Mouse (Mus musculus) telencephalon, adult 2 months (tissue): ENCODE measurements around the gene Nrip1.

Experiments
- DNase-seq: peaks from one replicate; pipeline ENCODE4 v3.0.0-alpha.2; 2011; ENCODE audit warnings: low read depth, low spot score

Nrip1 gene

GRCm38 (mm10) chr16:76372045-76372940, 1.3 kb downstream of the Nrip1 start:
- DNase-seq: no peak

GRCm38 (mm10) chr16:76371614-76371917, 2.1 kb downstream of the Nrip1 start:
- DNase-seq: no peak

- no peak for DNase-seq
Measured at GRCm38 (mm10) chr16:76370716-76371613, 2.7 kb downstream of the Nrip1 start.

GRCm38 (mm10) chr16:76370041-76370715, 3.4 kb downstream of the Nrip1 start:
- DNase-seq: no peak

- no peak for DNase-seq
Measured at GRCm38 (mm10) chr16:76369236-76369635, 4.4 kb downstream of the Nrip1 start.

- no peak for DNase-seq
Measured at GRCm38 (mm10) chr16:76367261-76367908, 6.2 kb downstream of the Nrip1 start.

- DNase-seq: no peak
Measured at GRCm38 (mm10) chr16:76365790-76366406, 7.7 kb downstream of the Nrip1 start.

- no peak for DNase-seq
Measured at GRCm38 (mm10) chr16:76365237-76365636, 8.4 kb downstream of the Nrip1 start.

- no peak for DNase-seq
Measured at GRCm38 (mm10) chr16:76363641-76364040, 10.0 kb downstream of the Nrip1 start.

GRCm38 (mm10) chr16:76362982-76363381, 10.6 kb downstream of the Nrip1 start:
- DNase-seq: no peak

GRCm38 (mm10) chr16:76360441-76360840, 13.2 kb downstream of the Nrip1 start:
- DNase-seq: no peak

- DNase-seq: no peak
Measured at GRCm38 (mm10) chr16:76358757-76359156, 14.9 kb downstream of the Nrip1 start.

GRCm38 (mm10) chr16:76358128-76358748, 15.4 kb downstream of the Nrip1 start:
- DNase-seq: no peak

- no peak for DNase-seq
Measured at GRCm38 (mm10) chr16:76357155-76357554, 16.5 kb downstream of the Nrip1 start.

GRCm38 (mm10) chr16:76355947-76356550, 17.6 kb downstream of the Nrip1 start:
- no peak for DNase-seq

GRCm38 (mm10) chr16:76355267-76355666, 18.4 kb downstream of the Nrip1 start:
- no peak for DNase-seq

GRCm38 (mm10) chr16:76354841-76355240, 18.8 kb downstream of the Nrip1 start:
- no peak for DNase-seq

- no peak for DNase-seq
Measured at GRCm38 (mm10) chr16:76354289-76354688, 19.3 kb downstream of the Nrip1 start.

- no peak for DNase-seq
Measured at GRCm38 (mm10) chr16:76350922-76351321, 22.7 kb downstream of the Nrip1 start.

GRCm38 (mm10) chr16:76349053-76349452, 24.6 kb downstream of the Nrip1 start:
- no peak for DNase-seq
